Mouse (Mus musculus): ENCODE data around the gene Kif2c.

GRCm38 (mm10) chr4:117113237-117113636, 69.2 kb downstream of the Kif2c start:
- TF ChIP-seq CTCF (IDR thresholded peaks at IDR 0.05; ENCODE audit: low read depth) = no peak
- no peak for TF ChIP-seq EP300 (IDR thresholded peaks at IDR 0.05; ENCODE audit: low read depth)
